Mouse (Mus musculus): ENCODE data around the gene Zbtb16. TPM values are rescaled to one million over a fixed set of nuclear protein-coding genes. Genes with fewer than 3 reads are reported as not detected.
A peak's percentile ranks its signal among the peaks of the same experiment; 100 is the strongest.

Zbtb16 gene
- polyA plus RNA-seq, 1 experiment from 2014 or later = 11.3 TPM

DNA sequence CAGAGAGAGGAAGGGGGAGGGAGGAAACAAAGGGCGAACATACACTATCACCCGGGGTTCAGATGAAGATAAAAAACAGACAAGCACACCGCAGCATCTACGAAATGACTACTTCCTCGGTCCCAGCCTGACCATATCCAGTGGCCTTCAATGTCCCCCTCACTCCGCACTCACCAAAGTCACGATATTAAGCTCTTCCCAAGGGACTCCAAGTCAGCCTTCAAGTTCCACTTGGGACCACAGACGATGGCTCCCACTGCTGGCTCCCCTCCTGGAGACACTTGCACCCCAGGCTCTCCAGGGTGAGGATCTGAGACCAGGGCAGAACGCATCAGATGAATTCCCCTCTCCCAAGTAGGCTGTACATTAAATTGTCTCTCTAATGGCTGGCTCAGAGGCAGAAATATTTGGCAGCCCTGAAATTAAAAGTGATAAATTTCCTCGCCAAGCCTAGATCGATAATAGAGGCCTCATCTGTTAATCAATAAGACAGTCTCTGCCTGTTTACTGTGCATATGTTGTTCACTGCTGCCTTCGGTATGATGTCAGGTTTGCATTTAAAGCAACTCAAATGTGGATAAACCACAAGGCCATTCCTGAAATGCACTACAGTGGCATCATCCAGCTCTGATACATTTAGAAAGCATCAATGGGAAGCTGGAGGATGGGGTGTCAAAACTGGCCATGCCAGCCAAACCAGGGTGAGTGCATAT, 115.6 kb downstream of the Zbtb16 start:
- Histone ChIP-seq H3K4me2 (replicated peaks) (no peak overlapping the region), H3K27ac (replicated peaks) (no peak overlapping the region; the same call in 1 of the 2 replicates), H3K4me1 (peaks cover 19% of the 10 kb centered on the region), H3K36me3 (peaks cover 12% of the 10 kb centered on the region; the same call in 1 of the 2 replicates), H3K27me3 (no peaks in the 10 kb centered on the region), H3K9me3 (no peaks in the 10 kb centered on the region), H3K4me3 (no peak overlapping the region), H3K9ac (replicated peaks) (no peak overlapping the region)
- no peak for ATAC-seq (ENCODE audit: low FRiP score, low read depth)
- WGBS = 79% methylated on average over 12 of the region's 12 CpGs

DNA sequence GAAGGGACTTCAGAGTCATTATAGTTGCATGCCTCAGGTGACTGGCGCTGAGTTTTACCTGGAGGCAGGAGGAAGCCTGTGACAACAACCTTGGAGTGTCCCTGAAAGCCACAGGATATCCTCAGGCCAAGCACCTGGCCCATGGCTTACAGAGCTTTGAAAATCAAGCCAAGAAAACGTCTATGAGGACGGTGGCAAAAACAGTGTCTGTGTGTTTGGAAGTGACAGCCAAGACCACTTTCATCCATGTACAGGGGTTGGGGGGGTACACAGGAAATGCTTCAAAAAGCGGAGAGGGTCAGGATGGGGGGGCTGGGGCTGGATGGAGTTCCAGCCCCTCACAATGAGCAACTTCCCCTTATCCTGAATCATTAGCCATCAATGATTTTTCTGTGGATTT, 116.4 kb downstream of the Zbtb16 start:
- Histone ChIP-seq H3K27me3 (no peaks in the 10 kb centered on the region), H3K36me3 (peaks cover 13% of the 10 kb centered on the region; the same call in 1 of the 2 replicates), H3K4me2 (replicated peaks) (no peak overlapping the region), H3K4me3 (no peak overlapping the region), H3K9ac (replicated peaks) (no peak overlapping the region), H3K4me1 (peaks cover 19% of the 10 kb centered on the region), H3K9me3 (no peaks in the 10 kb centered on the region), H3K27ac (replicated peaks) (no peak overlapping the region)
- ATAC-seq (ENCODE audit: low FRiP score, low read depth) = no peak
- 82% methylated on average over 4 of the region's 4 CpGs for WGBS

DNA sequence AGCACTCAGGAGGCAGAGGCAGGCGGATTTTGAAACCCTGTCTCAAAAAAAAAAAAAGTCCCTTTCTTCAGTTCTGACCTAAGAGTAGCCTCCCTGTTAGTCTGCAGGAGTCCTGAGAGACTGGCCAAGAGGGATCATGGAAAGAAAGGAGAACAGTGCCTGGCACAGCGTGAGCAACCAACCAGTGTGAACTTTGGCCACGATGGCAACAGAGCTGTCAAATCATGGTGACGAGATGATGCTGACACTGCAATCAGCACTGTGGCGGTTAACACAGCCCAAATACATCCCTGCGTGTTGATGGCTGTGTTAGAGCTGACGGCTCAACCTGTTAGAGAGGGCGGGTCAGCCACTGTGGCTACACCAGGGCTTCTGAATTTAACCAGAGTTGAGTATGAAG, 119.5 kb downstream of the Zbtb16 start:
- Histone ChIP-seq H3K27me3 (no peaks in the 10 kb centered on the region), H3K4me2 (replicated peaks) (no peak overlapping the region), H3K36me3 (peaks cover 13% of the 10 kb centered on the region; the same call in 1 of the 2 replicates), H3K4me1 (peaks cover 7% of the 10 kb centered on the region; the same call in 1 of the 2 replicates), H3K27ac (replicated peaks) (no peak overlapping the region), H3K9me3 (no peaks in the 10 kb centered on the region), H3K4me3 (no peak overlapping the region), H3K9ac (replicated peaks) (no peak overlapping the region)
- ATAC-seq (ENCODE audit: low FRiP score, low read depth) = no peak
- 78% methylated on average over 8 of the region's 8 CpGs for WGBS

DNA sequence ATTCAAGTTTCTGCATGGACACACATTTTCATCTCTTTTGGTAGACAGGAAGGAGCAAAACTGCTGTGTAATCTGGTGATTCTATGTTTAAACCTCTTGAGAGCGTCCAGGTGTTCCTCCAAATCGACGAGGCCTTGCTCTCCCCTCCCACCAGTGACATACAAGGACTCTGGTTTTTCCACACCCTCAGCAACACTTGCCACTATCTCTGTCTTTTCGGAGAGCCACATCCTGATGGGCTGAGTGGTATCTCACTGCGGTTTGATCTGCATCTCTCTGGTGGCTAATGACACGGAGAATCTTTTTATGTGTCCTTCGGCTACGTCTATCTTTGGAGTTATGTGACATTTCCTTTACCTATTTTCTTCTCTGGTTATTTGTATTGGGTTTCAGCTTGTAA, 121.0 kb downstream of the Zbtb16 start:
- no peak overlapping the region for H3K27ac ChIP-seq (replicated peaks)
- H3K9ac ChIP-seq (replicated peaks) = no peak overlapping the region
- H3K27me3 ChIP-seq = no peaks in the 10 kb centered on the region
- no peak for ATAC-seq (ENCODE audit: low FRiP score, low read depth)
- H3K9me3 ChIP-seq = no peaks in the 10 kb centered on the region
- peaks cover 15% of the 10 kb centered on the region for H3K4me1 ChIP-seq
- H3K4me2 ChIP-seq (replicated peaks) = no peak overlapping the region
- WGBS = 83% methylated on average over 8 of the region's 8 CpGs
- no peak overlapping the region for H3K4me3 ChIP-seq
- peaks cover 13% of the 10 kb centered on the region; the same call in 1 of the 2 replicates for H3K36me3 ChIP-seq

DNA sequence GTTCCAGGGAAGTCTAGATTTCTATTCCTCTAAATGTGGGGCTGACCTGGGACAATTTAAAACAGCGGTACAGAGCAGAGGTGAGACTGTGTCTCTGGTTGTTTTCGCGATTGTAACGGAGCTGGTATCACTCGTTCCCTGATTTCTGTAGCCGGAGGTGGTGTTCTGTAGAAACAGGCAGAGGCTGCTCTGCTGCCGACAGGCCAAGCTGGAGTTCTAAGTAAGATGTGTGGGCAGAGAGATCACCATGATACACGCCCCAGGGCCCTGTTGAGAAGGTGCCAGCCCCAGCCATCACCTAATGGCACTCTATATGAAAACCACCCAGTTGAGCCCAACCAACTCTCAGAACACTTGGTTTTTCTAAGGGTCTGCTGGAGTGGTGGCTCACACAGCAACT, 122.2 kb downstream of the Zbtb16 start:
- peaks cover 13% of the 10 kb centered on the region for H3K4me1 ChIP-seq
- no peak overlapping the region for H3K9ac ChIP-seq (replicated peaks)
- no peak overlapping the region for H3K4me3 ChIP-seq
- no peak overlapping the region for H3K27ac ChIP-seq (replicated peaks)
- H3K4me2 ChIP-seq (replicated peaks) = no peak overlapping the region
- H3K9me3 ChIP-seq = no peaks in the 10 kb centered on the region
- 93% methylated on average over 8 of the region's 8 CpGs for WGBS
- peaks cover 13% of the 10 kb centered on the region; the same call in 1 of the 2 replicates for H3K36me3 ChIP-seq
- no peak for ATAC-seq (ENCODE audit: low FRiP score, low read depth)
- no peaks in the 10 kb centered on the region for H3K27me3 ChIP-seq

DNA sequence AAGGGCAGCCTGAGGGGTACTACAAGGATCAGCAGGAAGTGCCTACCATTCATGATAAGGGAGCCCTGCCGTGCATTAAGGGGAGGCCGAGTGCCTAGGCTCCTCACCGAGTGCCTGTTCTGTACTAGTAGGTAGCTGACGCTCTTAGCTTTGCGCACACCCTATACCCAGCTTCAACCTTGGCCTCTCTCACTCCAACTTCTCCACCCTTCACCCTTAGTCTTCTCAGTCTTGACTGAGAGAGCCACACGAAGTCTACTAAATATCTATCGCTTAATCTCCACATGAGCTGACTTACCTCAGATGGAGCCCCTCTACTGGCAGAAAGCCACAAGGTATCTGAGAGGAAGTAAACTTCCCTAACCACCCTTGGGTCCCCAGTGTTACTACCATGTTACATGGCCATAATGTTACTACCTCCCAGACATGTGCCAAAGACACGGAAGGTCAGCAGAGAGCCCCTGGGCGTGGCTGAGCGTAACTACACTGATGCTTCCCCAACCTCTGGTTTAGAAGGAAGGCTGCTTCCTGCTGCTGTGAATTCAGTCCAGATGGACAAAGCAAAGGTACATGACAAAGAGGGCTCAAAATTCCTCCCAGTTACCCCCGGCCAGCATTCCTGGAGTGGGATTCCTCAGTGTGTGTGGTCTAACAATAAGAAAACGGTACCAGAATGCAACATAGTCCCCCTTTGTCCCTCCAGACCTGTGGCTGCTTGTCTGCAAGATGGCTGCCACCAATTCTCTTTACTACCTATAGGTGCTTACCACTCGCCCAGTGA, 122.8 kb downstream of the Zbtb16 start:
- no peak overlapping the region for H3K9ac ChIP-seq (replicated peaks)
- peaks cover 13% of the 10 kb centered on the region; the same call in 1 of the 2 replicates for H3K36me3 ChIP-seq
- H3K27ac ChIP-seq (replicated peaks) = no peak overlapping the region
- H3K27me3 ChIP-seq = no peaks in the 10 kb centered on the region
- no peaks in the 10 kb centered on the region for H3K9me3 ChIP-seq
- H3K4me1 ChIP-seq = peaks cover 13% of the 10 kb centered on the region
- no peak for ATAC-seq (ENCODE audit: low FRiP score, low read depth)
- 87% methylated on average over 13 of the region's 13 CpGs for WGBS
- H3K4me2 ChIP-seq (replicated peaks) = no peak overlapping the region
- H3K4me3 ChIP-seq = no peak overlapping the region

DNA sequence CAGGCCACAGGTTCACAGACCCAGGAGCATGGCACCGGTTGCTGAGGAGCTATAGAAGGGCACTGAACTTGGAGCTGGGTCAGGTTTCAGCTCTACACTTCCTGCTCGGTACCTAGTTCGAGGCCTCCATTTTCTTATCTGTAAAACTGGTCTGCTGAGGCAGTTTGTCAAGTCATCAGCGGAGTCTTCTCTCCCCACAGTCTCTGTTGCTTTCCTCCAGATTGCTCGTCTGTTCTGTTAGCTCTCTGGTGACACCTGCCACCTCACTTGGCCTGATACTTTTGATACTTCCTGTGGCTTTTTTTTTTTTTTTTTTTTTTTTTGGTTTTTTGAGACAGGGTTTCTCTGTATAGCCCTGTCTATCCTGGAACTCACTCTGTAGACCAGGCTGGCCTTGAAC, 124.2 kb downstream of the Zbtb16 start:
- no peak overlapping the region for H3K4me2 ChIP-seq (replicated peaks)
- no peaks in the 10 kb centered on the region for H3K9me3 ChIP-seq
- no peak overlapping the region for H3K27ac ChIP-seq (replicated peaks)
- H3K27me3 ChIP-seq = no peaks in the 10 kb centered on the region
- no peak overlapping the region for H3K4me3 ChIP-seq
- ATAC-seq (ENCODE audit: low FRiP score, low read depth) = no peak
- no peak overlapping the region for H3K9ac ChIP-seq (replicated peaks)
- H3K4me1 ChIP-seq = peaks cover 20% of the 10 kb centered on the region
- WGBS = 90% methylated on average over 5 of the region's 5 CpGs
- peaks cover 10% of the 10 kb centered on the region; the same call in 1 of the 2 replicates for H3K36me3 ChIP-seq

DNA sequence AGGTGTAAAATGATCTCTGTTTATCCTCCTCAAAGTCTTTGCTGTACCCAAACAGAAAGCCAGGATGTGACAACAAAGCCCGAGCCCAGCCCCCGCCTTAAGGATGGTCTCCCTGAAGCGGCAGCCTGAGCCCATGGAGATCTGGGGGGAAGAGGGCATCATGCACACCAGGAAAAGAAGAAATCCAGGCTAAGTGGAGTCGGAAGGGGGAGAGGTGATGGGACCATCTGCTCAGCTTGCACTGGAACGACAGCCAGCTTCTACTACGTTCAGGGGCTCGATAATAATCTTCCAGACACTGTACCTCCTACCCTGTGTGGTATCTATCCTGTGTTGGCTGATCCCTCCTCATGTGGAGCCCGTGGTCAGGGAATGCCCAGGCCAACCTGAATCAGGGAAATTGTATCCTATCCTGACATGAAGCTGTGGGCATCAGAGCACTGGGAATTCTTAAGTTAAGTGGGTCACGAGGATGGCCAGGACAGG, 124.7 kb downstream of the Zbtb16 start:
- Histone ChIP-seq H3K9me3 (no peaks in the 10 kb centered on the region), H3K27me3 (no peaks in the 10 kb centered on the region), H3K4me1 (peaks cover 24% of the 10 kb centered on the region), H3K36me3 (peaks cover 5% of the 10 kb centered on the region; the same call in 1 of the 2 replicates), H3K4me3 (no peak overlapping the region), H3K27ac (replicated peaks) (peak overlapping the region; percentile 46; the same call in 1 of the 2 replicates), H3K4me2 (replicated peaks) (no peak overlapping the region), H3K9ac (replicated peaks) (no peak overlapping the region)
- WGBS = 42% methylated on average over 9 of the region's 9 CpGs
- no peak for ATAC-seq (ENCODE audit: low FRiP score, low read depth)

DNA sequence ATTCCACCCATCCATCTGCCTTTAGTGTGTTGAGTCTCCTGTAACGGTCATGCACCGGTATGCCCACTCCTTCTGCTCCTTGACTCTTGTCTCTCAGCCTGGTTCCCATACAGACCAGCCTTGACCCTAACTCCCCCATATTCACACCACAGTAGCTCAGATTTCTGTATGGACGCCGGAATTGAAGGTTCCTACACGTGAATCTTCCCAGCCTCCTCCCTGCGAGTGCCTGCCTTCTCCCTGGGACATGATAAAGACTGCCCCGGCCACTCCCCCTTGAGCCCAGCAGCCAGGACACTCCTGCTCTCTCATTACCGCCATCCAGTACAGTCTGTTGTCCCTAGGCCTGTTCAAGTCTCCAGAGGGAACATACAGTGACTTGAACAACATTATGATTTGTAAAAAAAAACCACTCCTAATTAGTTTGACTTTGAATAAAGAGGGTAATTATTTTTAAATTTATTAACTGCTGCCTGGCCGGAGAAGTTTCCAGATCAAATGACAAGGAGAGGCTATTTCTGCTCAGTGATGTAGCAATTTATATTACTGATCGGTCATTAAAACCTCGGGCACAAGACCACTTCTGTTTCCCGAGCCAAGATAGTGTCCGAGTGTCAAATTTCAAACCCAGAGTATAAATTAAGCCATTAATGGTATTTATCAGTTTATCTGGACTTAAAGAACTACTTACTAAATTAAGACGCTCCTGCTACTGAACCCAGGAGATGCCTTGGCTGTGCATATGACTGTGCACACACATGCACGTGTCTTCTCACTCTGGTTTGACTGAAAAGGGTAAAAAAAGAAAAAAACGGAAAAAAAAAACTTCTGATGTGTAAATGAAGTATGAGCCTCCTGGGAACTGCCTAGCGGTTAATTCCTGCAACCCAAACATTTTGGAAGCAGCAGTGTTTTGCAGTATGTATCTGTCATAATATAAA, 125.4 kb downstream of the Zbtb16 start:
- H3K36me3 ChIP-seq = peaks cover 4% of the 10 kb centered on the region; the same call in 1 of the 2 replicates
- 54% methylated on average over 17 of the region's 17 CpGs for WGBS
- no peaks in the 10 kb centered on the region for H3K27me3 ChIP-seq
- no peaks in the 10 kb centered on the region for H3K9me3 ChIP-seq
- no peak overlapping the region for H3K4me2 ChIP-seq (replicated peaks)
- no peak overlapping the region for H3K9ac ChIP-seq (replicated peaks)
- no peak overlapping the region for H3K27ac ChIP-seq (replicated peaks)
- no peak overlapping the region for H3K4me3 ChIP-seq
- peaks cover 24% of the 10 kb centered on the region for H3K4me1 ChIP-seq
- no peak for ATAC-seq (ENCODE audit: low FRiP score, low read depth)

DNA sequence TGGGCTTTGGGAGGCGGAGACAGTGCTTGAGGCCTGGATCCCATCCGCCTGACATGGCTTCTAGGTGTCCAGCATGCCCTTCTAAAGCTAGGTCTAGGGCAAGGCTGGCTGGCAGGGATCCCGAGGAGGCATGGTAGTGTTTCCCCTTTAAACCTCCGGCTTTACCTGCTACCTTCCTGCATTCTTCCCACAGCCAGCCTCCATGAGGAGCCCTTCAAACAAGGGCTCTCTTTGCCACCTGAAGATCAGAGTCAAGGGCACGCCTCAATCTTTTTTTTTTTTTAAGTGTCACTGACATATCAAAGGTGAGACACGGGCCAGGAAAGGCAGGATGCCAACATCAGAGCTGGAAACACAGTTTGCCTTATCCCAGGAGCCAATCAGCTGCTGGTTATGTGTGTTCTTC, 128.2 kb downstream of the Zbtb16 start:
- Histone ChIP-seq H3K36me3 (no peaks in the 10 kb centered on the region), H3K27me3 (no peaks in the 10 kb centered on the region), H3K4me3 (no peak overlapping the region), H3K27ac (replicated peaks) (no peak overlapping the region), H3K4me2 (replicated peaks) (no peak overlapping the region), H3K9me3 (no peaks in the 10 kb centered on the region), H3K4me1 (peaks cover 24% of the 10 kb centered on the region), H3K9ac (replicated peaks) (no peak overlapping the region)
- WGBS = 88% methylated on average over 6 of the region's 6 CpGs
- no peak for ATAC-seq (ENCODE audit: low FRiP score, low read depth)

DNA sequence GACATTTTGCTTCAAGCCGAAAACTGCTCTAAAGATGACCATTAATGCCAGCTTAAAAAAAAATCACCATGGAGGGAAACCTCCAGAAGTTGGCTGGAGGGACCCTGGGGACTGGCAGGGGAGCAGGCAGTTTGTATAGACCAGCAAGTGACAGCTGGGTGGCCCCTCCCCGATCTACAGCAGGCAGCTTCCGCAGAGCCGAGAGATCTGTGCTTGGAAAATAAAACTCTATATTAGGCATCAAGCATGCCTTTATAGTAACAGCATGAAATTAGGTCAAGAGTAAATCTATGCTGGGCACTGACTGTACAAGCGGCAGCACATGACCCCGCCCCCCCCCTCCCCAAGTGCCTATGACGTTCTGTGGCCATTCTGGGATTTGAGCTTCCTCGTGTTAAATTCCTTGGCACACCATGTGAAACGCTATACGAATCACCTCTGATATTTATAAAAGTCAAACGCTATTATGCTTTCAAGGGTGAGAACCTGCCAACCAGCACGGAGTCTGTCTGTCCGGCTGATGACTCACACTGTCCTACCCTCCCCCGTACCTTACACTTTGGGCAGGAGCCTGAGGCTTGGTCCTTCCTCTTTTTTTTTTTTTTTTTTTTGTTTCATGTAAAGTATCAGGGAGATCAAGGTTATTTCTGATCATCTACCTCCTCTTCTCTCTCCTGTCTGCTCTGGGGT, 128.7 kb downstream of the Zbtb16 start:
- Histone ChIP-seq H3K4me3 (no peak overlapping the region), H3K36me3 (no peaks in the 10 kb centered on the region), H3K27me3 (no peaks in the 10 kb centered on the region), H3K4me1 (peaks cover 24% of the 10 kb centered on the region), H3K9ac (replicated peaks) (no peak overlapping the region), H3K4me2 (replicated peaks) (no peak overlapping the region), H3K27ac (replicated peaks) (no peak overlapping the region), H3K9me3 (no peaks in the 10 kb centered on the region)
- ATAC-seq (ENCODE audit: low FRiP score, low read depth) = no peak
- WGBS = 77% methylated on average over 14 of the region's 14 CpGs

All from midbrain, embryonic 12.5 days (tissue).